Mouse (Mus musculus) intestine, embryonic 15.5 days (tissue): ENCODE measurements around the gene Gpc5. TPM values are rescaled to one million over a fixed set of nuclear protein-coding genes. Genes with fewer than 3 reads are reported as not detected.

Experiments
- ATAC-seq: fragments of 200-750 bp; cut with Nextera tagmentation; 2 replicates; pipeline ENCODE4 v1.8.0; 2017; ENCODE audit warnings: moderate TSS enrichment, moderate library complexity
- H3K27ac ChIP-seq: fragments of 300-500 bp; sonication (generic); 2 replicates; pipeline ENCODE4 v1.5.1; 2015; ENCODE audit warnings: mild to moderate bottlenecking, inconsistent platforms
- H3K27me3 ChIP-seq: fragments of 300-500 bp; sonication (generic); replicated peaks from 2 replicates; pipeline ENCODE4 v1.6.1; 2015; ENCODE audit warnings: inconsistent platforms
- H3K36me3 ChIP-seq: fragments of 300-500 bp; sonication (generic); 2 replicates; pipeline ENCODE4 v1.6.1; 2015; ENCODE audit warnings: inconsistent platforms
- H3K4me1 ChIP-seq: fragments of 300-500 bp; sonication (generic); replicated peaks from 2 replicates; pipeline ENCODE4 v1.6.1; 2015; ENCODE audit warnings: inconsistent platforms
- H3K4me2 ChIP-seq: fragments of 300-500 bp; sonication (generic); replicated peaks from 2 replicates; pipeline ENCODE4 v1.6.1; 2015; ENCODE audit warnings: mild to moderate bottlenecking, inconsistent platforms
- H3K4me3 ChIP-seq: fragments of 300-500 bp; sonication (generic); replicated peaks from 2 replicates; pipeline ENCODE4 v1.5.1; 2015; ENCODE audit warnings: inconsistent platforms
- H3K9ac ChIP-seq: fragments of 300-500 bp; sonication (generic); 2 replicates; pipeline ENCODE4 v1.6.1; 2015; ENCODE audit warnings: inconsistent platforms
- H3K9me3 ChIP-seq: fragments of 300-500 bp; sonication (generic); 2 replicates; pipeline ENCODE4 v1.6.1; 2016; ENCODE audit warnings: inconsistent platforms
- WGBS: fragments of 180-500 bp; shearing (Covaris S2); methylation state at CpG from one replicate; pipeline ENCODE4 v1.1.7; 2015; 5-methylcytosine and 5-hydroxymethylcytosine counted together
- polyA plus RNA-seq: library from polyadenylated mRNA; unstranded; fragments of >200 nt; fragmentation: Nextera tagmentation; extraction: Ambion mirVana; gene quantifications from 2 replicates; pipeline ENCODE4 v1.2.1, GENCODE M21; 2015

Gene Gpc5
- polyA plus RNA-seq, 1 experiment from 2014 or later, result 0.15 TPM

- Histone ChIP-seq H3K27me3 (no peaks in the 10 kb centered on the region), H3K4me3 (no peak overlapping the region), H3K4me2 (no peak overlapping the region), H3K4me1 (no peaks in the 10 kb centered on the region), H3K9me3 (no peaks in the 10 kb centered on the region), H3K36me3 (no peaks in the 10 kb centered on the region), H3K9ac (no peak overlapping the region), H3K27ac (no peak overlapping the region)
- ATAC-seq, result no peak
Observed at GRCm38 (mm10) chr14:115620473-115620872, 528.5 kb downstream of the Gpc5 start.

- Histone ChIP-seq H3K27ac (no peak overlapping the region), H3K4me2 (no peak overlapping the region), H3K27me3 (no peaks in the 10 kb centered on the region), H3K4me3 (no peak overlapping the region), H3K4me1 (no peaks in the 10 kb centered on the region), H3K9ac (no peak overlapping the region), H3K9me3 (no peaks in the 10 kb centered on the region), H3K36me3 (no peaks in the 10 kb centered on the region)
- no peak for ATAC-seq
- 69% methylated on average over 7 of the region's 7 CpGs for WGBS
Observed at GRCm38 (mm10) chr14:115631160-115631898, 539.3 kb downstream of the Gpc5 start.

GRCm38 (mm10) chr14:115633311-115633710 is 541.3 kb downstream of the Gpc5 start:
- no peak overlapping the region for H3K4me3 ChIP-seq
- H3K4me2 ChIP-seq, result no peak overlapping the region
- ATAC-seq, result no peak
- H3K9me3 ChIP-seq, result no peaks in the 10 kb centered on the region
- no peaks in the 10 kb centered on the region for H3K27me3 ChIP-seq
- H3K36me3 ChIP-seq, result no peaks in the 10 kb centered on the region
- H3K9ac ChIP-seq, result no peak overlapping the region
- WGBS, result 80% methylated on average over 1 of the region's 1 CpGs
- no peak overlapping the region for H3K27ac ChIP-seq
- no peaks in the 10 kb centered on the region for H3K4me1 ChIP-seq

GRCm38 (mm10) chr14:115679875-115680274 is 587.9 kb downstream of the Gpc5 start:
- Histone ChIP-seq H3K4me3 (no peak overlapping the region), H3K9ac (no peak overlapping the region), H3K27ac (no peak overlapping the region), H3K4me1 (no peaks in the 10 kb centered on the region), H3K27me3 (no peaks in the 10 kb centered on the region), H3K9me3 (no peaks in the 10 kb centered on the region), H3K36me3 (no peaks in the 10 kb centered on the region), H3K4me2 (no peak overlapping the region)
- 77% methylated on average over 2 of the region's 2 CpGs for WGBS
- no peak for ATAC-seq

- 83% methylated on average over 1 of the region's 1 CpGs for WGBS
- no peaks in the 10 kb centered on the region for H3K4me1 ChIP-seq
- ATAC-seq, result no peak
- H3K4me2 ChIP-seq, result no peak overlapping the region
- no peak overlapping the region for H3K9ac ChIP-seq
- H3K27ac ChIP-seq, result no peak overlapping the region
- H3K36me3 ChIP-seq, result no peaks in the 10 kb centered on the region
- H3K4me3 ChIP-seq, result no peak overlapping the region
- H3K27me3 ChIP-seq, result no peaks in the 10 kb centered on the region
- no peaks in the 10 kb centered on the region for H3K9me3 ChIP-seq
Observed at GRCm38 (mm10) chr14:115746013-115746412, 654.0 kb downstream of the Gpc5 start.

- 60% methylated on average over 5 of the region's 5 CpGs for WGBS
- ATAC-seq, result no peak
- no peaks in the 10 kb centered on the region for H3K36me3 ChIP-seq
- H3K9ac ChIP-seq, result no peak overlapping the region
- no peaks in the 10 kb centered on the region for H3K4me1 ChIP-seq
- H3K27me3 ChIP-seq, result no peaks in the 10 kb centered on the region
- H3K4me2 ChIP-seq, result no peak overlapping the region
- no peak overlapping the region for H3K27ac ChIP-seq
- no peak overlapping the region for H3K4me3 ChIP-seq
- H3K9me3 ChIP-seq, result no peaks in the 10 kb centered on the region
Observed at GRCm38 (mm10) chr14:115760241-115760640, 668.2 kb downstream of the Gpc5 start.

- ATAC-seq, result no peak
- Histone ChIP-seq H3K4me3 (no peak overlapping the region), H3K4me2 (no peak overlapping the region), H3K27me3 (no peaks in the 10 kb centered on the region), H3K4me1 (no peaks in the 10 kb centered on the region), H3K27ac (no peak overlapping the region), H3K9ac (no peak overlapping the region), H3K9me3 (no peaks in the 10 kb centered on the region), H3K36me3 (no peaks in the 10 kb centered on the region)
- 72% methylated on average over 7 of the region's 7 CpGs for WGBS
Observed at GRCm38 (mm10) chr14:115779382-115780177, 687.6 kb downstream of the Gpc5 start.

- H3K27ac ChIP-seq, result no peak overlapping the region
- H3K9me3 ChIP-seq, result no peaks in the 10 kb centered on the region
- ATAC-seq, result no peak
- no peak overlapping the region for H3K4me2 ChIP-seq
- no peak overlapping the region for H3K9ac ChIP-seq
- H3K36me3 ChIP-seq, result no peaks in the 10 kb centered on the region
- 18% methylated on average over 2 of the region's 2 CpGs for WGBS
- H3K4me1 ChIP-seq, result no peaks in the 10 kb centered on the region
- no peak overlapping the region for H3K4me3 ChIP-seq
- H3K27me3 ChIP-seq, result no peaks in the 10 kb centered on the region
Observed at GRCm38 (mm10) chr14:115804751-115805150, 712.7 kb downstream of the Gpc5 start.

GRCm38 (mm10) chr14:115819021-115819420 is 727.0 kb downstream of the Gpc5 start:
- H3K27me3 ChIP-seq, result no peaks in the 10 kb centered on the region
- H3K4me1 ChIP-seq, result no peaks in the 10 kb centered on the region
- H3K9me3 ChIP-seq, result no peaks in the 10 kb centered on the region
- no peak overlapping the region for H3K4me2 ChIP-seq
- ATAC-seq, result no peak
- H3K4me3 ChIP-seq, result no peak overlapping the region
- H3K9ac ChIP-seq, result no peak overlapping the region
- no peaks in the 10 kb centered on the region for H3K36me3 ChIP-seq
- 10% methylated on average over 1 of the region's 1 CpGs for WGBS
- no peak overlapping the region for H3K27ac ChIP-seq

GRCm38 (mm10) chr14:115821657-115822056 is 729.6 kb downstream of the Gpc5 start:
- H3K4me3 ChIP-seq, result no peak overlapping the region
- no peak overlapping the region for H3K9ac ChIP-seq
- no peaks in the 10 kb centered on the region for H3K27me3 ChIP-seq
- no peaks in the 10 kb centered on the region for H3K4me1 ChIP-seq
- WGBS, result 82% methylated on average over 7 of the region's 7 CpGs
- no peak overlapping the region for H3K27ac ChIP-seq
- H3K36me3 ChIP-seq, result no peaks in the 10 kb centered on the region
- no peaks in the 10 kb centered on the region for H3K9me3 ChIP-seq
- H3K4me2 ChIP-seq, result no peak overlapping the region
- ATAC-seq, result no peak

GRCm38 (mm10) chr14:115830485-115830884 is 738.5 kb downstream of the Gpc5 start:
- no peak overlapping the region for H3K4me3 ChIP-seq

GRCm38 (mm10) chr14:115831219-115831755 is 739.3 kb downstream of the Gpc5 start:
- ATAC-seq, result no peak; the same call in 1 of the 2 replicates
- WGBS, result 2% methylated on average over 7 of the region's 7 CpGs
- Histone ChIP-seq H3K27me3 (no peaks in the 10 kb centered on the region), H3K9ac (no peak overlapping the region), H3K4me2 (no peak overlapping the region), H3K36me3 (no peaks in the 10 kb centered on the region), H3K4me1 (no peaks in the 10 kb centered on the region), H3K27ac (no peak overlapping the region), H3K4me3 (no peak overlapping the region), H3K9me3 (no peaks in the 10 kb centered on the region)

More at GRCm38 (mm10) chr14:115830485-115830884, 738.5 kb downstream of the Gpc5 start:
- no peaks in the 10 kb centered on the region for H3K4me1 ChIP-seq
- H3K36me3 ChIP-seq, result no peaks in the 10 kb centered on the region
- no peak for ATAC-seq
- H3K27me3 ChIP-seq, result no peaks in the 10 kb centered on the region
- no peak overlapping the region for H3K4me2 ChIP-seq
- WGBS, result 66% methylated on average over 5 of the region's 5 CpGs
- H3K9me3 ChIP-seq, result no peaks in the 10 kb centered on the region
- H3K27ac ChIP-seq, result no peak overlapping the region
- no peak overlapping the region for H3K9ac ChIP-seq
